Mouse (Mus musculus) bone marrow macrophage, adult 2 months (primary cell): ENCODE measurements around the gene Fam234b.

Source experiments
- CTCF ChIP-seq: IDR thresholded peaks from 2 replicates; pipeline ENCODE4 v1.5.1; 2012; ENCODE audit warnings: low read depth, mild to moderate bottlenecking, low read length, moderate library complexity
- POLR2A ChIP-seq: IDR thresholded peaks from 2 replicates; pipeline ENCODE4 v1.6.1; 2012; ENCODE audit warnings: mild to moderate bottlenecking, low read depth, low read length, borderline replicate concordance

DNA sequence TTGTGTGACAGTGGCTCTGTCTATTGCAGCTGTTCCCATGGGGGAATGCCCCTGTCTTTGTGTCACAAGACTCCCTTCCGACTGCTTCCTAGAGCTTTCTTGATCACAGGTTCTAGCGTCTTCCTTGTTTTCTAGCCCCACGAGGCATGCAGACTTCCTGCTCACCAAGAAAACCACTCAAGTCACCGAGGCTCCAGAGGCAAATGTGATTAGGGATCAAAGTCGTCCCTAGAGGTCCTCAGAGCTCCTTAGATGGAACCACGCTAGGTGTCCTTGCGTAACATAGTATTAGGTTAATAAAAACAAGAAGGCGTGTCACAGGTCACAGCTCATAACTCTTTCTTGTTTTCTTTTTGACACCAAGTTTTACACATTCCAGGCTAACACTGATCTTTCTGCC lies 13.8 kb upstream of the Fam234b start:
- TF ChIP-seq POLR2A (no peak), CTCF (no peak)
